Mouse (Mus musculus) ES-Bruce4 (cell line): ENCODE measurements around the gene Map1a.

Experiments used
- CTCF ChIP-seq: IDR thresholded peaks from one replicate; pipeline ENCODE4 v1.8.1; 2011; ENCODE audit warnings: low read depth, low read length
- EP300 ChIP-seq: IDR thresholded peaks from 2 replicates; pipeline ENCODE4 v1.6.1; 2011; ENCODE audit warnings: low read depth, low read length; ENCODE audit not compliant: insufficient read depth
- POLR2A ChIP-seq: IDR thresholded peaks from one replicate; pipeline ENCODE4 v1.8.1; 2011; ENCODE audit warnings: low read length; ENCODE audit not compliant: insufficient read depth

GRCm38 (mm10) chr2:121249758-121250157 lies 39.6 kb upstream of the Map1a start:
- TF ChIP-seq CTCF (no peak), EP300 (no peak), POLR2A (no peak)
